Mouse (Mus musculus) hindbrain, embryonic 12.5 days (tissue): Measurements from ENCODE around the gene Gm3383. TPM values are rescaled to one million over a fixed set of nuclear protein-coding genes. Genes with fewer than 3 reads are reported as not detected.
A peak's percentile ranks its signal among the peaks of the same experiment; 100 is the strongest.
"Not testable (repeated sequence)": the region's sequence is repeated elsewhere in the genome, so short reads cannot be mapped to it uniquely, and the experiment has no call there.

Experiments
- ATAC-seq: fragments of 200-750 bp; cut with Nextera tagmentation; 2 replicates; pipeline ENCODE4 v1.8.0; 2017; ENCODE audit warnings: moderate TSS enrichment; ENCODE audit not compliant: low FRiP score
- H3K27ac ChIP-seq: fragments of 300-500 bp; sonication (generic); 2 replicates; pipeline ENCODE4 v1.5.1; 2016; ENCODE audit warnings: mild to moderate bottlenecking
- H3K27me3 ChIP-seq: fragments of 300-500 bp; sonication (generic); 2 replicates; pipeline ENCODE4 v1.6.1; 2016; ENCODE audit warnings: mild to moderate bottlenecking
- H3K36me3 ChIP-seq: fragments of 300-500 bp; sonication (generic); 2 replicates; pipeline ENCODE4 v1.6.1; 2016; ENCODE audit warnings: mild to moderate bottlenecking
- H3K4me1 ChIP-seq: fragments of 300-500 bp; sonication (generic); 2 replicates; pipeline ENCODE4 v1.6.1; 2016
- H3K4me2 ChIP-seq: fragments of 300-500 bp; sonication (generic); replicated peaks from 2 replicates; pipeline ENCODE4 v1.6.1; 2016; ENCODE audit warnings: mild to moderate bottlenecking
- H3K4me3 ChIP-seq: fragments of 300-500 bp; sonication (generic); 2 replicates; pipeline ENCODE4 v1.5.1; 2016; ENCODE audit warnings: mild to moderate bottlenecking
- H3K9ac ChIP-seq: fragments of 300-500 bp; sonication (generic); 2 replicates; pipeline ENCODE4 v1.6.1; 2016; ENCODE audit warnings: mild to moderate bottlenecking, moderate library complexity
- H3K9me3 ChIP-seq: fragments of 300-500 bp; sonication (generic); replicated peaks from 2 replicates; pipeline ENCODE4 v1.6.1; 2016; ENCODE audit warnings: mild to moderate bottlenecking
- WGBS: fragments of 180-500 bp; shearing (Covaris S2); methylation state at CpG from one replicate; pipeline ENCODE4 v1.1.7; 2016; 5-methylcytosine and 5-hydroxymethylcytosine counted together
- polyA plus RNA-seq: library from polyadenylated mRNA; unstranded; fragments of >200 nt; fragmentation: Nextera tagmentation; extraction: Ambion mirVana; gene quantifications from 2 replicates; pipeline ENCODE4 v1.2.1, GENCODE M21; 2016

Gm3383 gene
- 2.0 and 2.1 TPM in 2 replicates for polyA plus RNA-seq

- not testable (repeated sequence) for H3K27me3 ChIP-seq, ATAC-seq, H3K4me3 ChIP-seq, H3K9me3 ChIP-seq, H3K36me3 ChIP-seq, H3K9ac ChIP-seq, H3K4me2 ChIP-seq, H3K27ac ChIP-seq, H3K4me1 ChIP-seq
- WGBS, result no CpG with 5 or more reads among the region's 3 CpGs
Measured at GRCm38 (mm10) chr14:5807882-5808281, at the start of gene Gm3383. Gene Gm3383, minus strand, starts transcription at chr14:5807982.

GRCm38 (mm10) chr14:5855911-5856310, 48.1 kb upstream of the Gm3383 start:
- not testable (repeated sequence) for ATAC-seq, H3K4me3 ChIP-seq, H3K4me1 ChIP-seq, H3K9me3 ChIP-seq, H3K27me3 ChIP-seq, H3K4me2 ChIP-seq, H3K36me3 ChIP-seq, H3K9ac ChIP-seq, H3K27ac ChIP-seq
- 81% methylated on average over 3 of the region's 3 CpGs for WGBS

DNA sequence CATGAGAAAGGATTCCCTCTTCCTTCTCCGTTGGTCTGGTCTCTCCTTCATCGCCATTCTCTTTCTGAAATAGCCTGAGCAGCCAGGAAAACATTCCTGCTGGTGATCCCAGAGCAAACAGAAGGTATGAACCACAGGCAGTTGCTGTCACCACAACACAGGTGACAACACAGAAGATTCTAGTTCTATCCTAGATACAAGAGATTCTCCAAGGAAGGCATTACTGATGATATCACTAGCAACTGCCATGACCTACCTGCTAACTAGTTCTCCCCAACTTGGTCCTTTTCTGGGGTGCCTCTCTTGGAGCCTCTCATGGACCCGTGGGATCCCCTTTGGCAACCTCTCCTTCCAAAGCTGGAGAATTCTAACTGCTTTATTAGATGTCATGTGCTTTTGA, 22.4 kb upstream of the Gm3383 start, which contains the start of gene Gm3424:
Gm3424 (minus strand) TSS at position 101 of the 400 bp plus-strand sequence.
- H3K36me3 ChIP-seq, H3K27me3 ChIP-seq, ATAC-seq, H3K4me1 ChIP-seq, H3K4me3 ChIP-seq, H3K9ac ChIP-seq, H3K4me2 ChIP-seq, H3K9me3 ChIP-seq, H3K27ac ChIP-seq: not testable (repeated sequence)
- no CpG with 5 or more reads among the region's 3 CpGs for WGBS

- H3K4me1 ChIP-seq, H3K4me2 ChIP-seq, H3K27me3 ChIP-seq, H3K27ac ChIP-seq, H3K4me3 ChIP-seq, H3K36me3 ChIP-seq, H3K9me3 ChIP-seq, H3K9ac ChIP-seq: not testable (repeated sequence)
- WGBS, result no CpG with 5 or more reads among the region's 47 CpGs
- ATAC-seq, result peak; percentile 77; the same call in 1 of the 2 replicates
Measured at GRCm38 (mm10) chr14:5812699-5813356, 5.0 kb upstream of the Gm3383 start.

GRCm38 (mm10) chr14:5741477-5741876, 66.3 kb downstream of the Gm3383 start, which contains the start of gene Gm3373:
Gene Gm3373, minus strand, starts transcription at chr14:5741577.
- H3K9ac ChIP-seq, ATAC-seq, H3K27ac ChIP-seq, H3K27me3 ChIP-seq, H3K36me3 ChIP-seq, H3K4me3 ChIP-seq, H3K4me2 ChIP-seq, H3K4me1 ChIP-seq, H3K9me3 ChIP-seq: not testable (repeated sequence)
- WGBS, result no CpG with 5 or more reads among the region's 37 CpGs

DNA sequence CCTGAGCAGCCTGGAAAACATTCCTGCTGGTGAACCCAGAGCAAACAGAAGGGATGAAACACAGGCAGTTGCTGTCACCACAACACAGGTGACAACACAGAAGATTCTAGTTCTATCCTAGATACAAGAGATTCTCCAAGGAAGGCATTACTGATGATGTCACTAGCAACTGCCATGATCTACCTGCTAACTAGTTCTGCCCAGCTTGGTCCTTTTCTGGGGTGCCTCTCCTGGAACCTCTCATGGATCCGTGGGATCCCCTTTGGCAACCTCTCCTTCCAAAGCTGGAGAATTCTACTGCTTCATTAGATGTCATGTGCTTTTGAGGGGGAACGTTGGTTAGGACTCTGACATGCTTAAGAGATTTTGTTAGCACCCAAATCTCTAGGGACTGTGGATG, 120.4 kb downstream of the Gm3383 start, which contains the start of gene Gm9603:
Gm9603 (minus strand) TSS at position 101 of the 400 bp plus-strand sequence.
- not testable (repeated sequence) for H3K9ac ChIP-seq, H3K4me2 ChIP-seq, ATAC-seq, H3K9me3 ChIP-seq, H3K4me3 ChIP-seq, H3K27ac ChIP-seq, H3K4me1 ChIP-seq, H3K36me3 ChIP-seq, H3K27me3 ChIP-seq
- no CpG with 5 or more reads among the region's 2 CpGs for WGBS

DNA sequence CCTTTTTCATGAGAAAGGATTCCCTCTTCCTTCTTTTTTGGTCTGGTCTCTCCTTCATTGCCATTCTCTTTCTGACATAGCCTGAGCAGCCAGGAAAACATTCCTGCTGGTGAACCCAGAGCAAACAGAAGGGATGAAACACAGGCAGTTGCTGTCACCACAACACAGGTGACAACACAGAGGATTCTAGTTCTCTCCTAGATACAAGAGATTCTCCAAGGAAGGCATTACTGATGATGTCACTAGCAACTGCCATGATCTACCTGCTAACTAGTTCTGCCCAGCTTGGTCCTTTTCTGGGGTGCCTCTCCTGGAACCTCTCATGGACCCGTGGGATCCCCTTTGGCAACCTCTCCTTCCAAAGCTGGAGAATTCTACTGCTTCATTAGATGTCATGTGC, 174.9 kb downstream of the Gm3383 start, which contains the start of gene Gm8265:
Gm8265 (minus strand) TSS at position 101 of the 400 bp plus-strand sequence.
- not testable (repeated sequence) for H3K36me3 ChIP-seq, H3K4me2 ChIP-seq, H3K4me3 ChIP-seq, H3K27ac ChIP-seq, H3K4me1 ChIP-seq, H3K9me3 ChIP-seq, ATAC-seq, H3K27me3 ChIP-seq, H3K9ac ChIP-seq
- no CpG with 5 or more reads among the region's 1 CpGs for WGBS

Other genes with a start within 250 kb of the Gm3383 start
- not detected in 2 replicates for gene Gm8265, start 175.0 kb downstream of the Gm3383 start, polyA plus RNA-seq
- gene Gm9603, start 120.5 kb downstream of the Gm3383 start, polyA plus RNA-seq, result not detected in 2 replicates
- gene Gm3373, start 66.4 kb downstream of the Gm3383 start, polyA plus RNA-seq, result 0.17 and 0.75 TPM in 2 replicates
- not detected in 2 replicates for gene Gm3424, start 22.3 kb upstream of the Gm3383 start, polyA plus RNA-seq
- 0.37 and 0.42 TPM in 2 replicates for gene Gm8237, start 72.4 kb upstream of the Gm3383 start, polyA plus RNA-seq
- gene Gm3248, start 153.8 kb upstream of the Gm3383 start, polyA plus RNA-seq, result 1.5 and 1.7 TPM in 2 replicates
- not detected in 2 replicates for gene Gm3453, start 171.2 kb upstream of the Gm3383 start, polyA plus RNA-seq